Mouse (Mus musculus) CD4-positive, CD25-positive, alpha-beta regulatory T cell, adult 9 weeks (primary cell): ENCODE measurements around the gene Gm21093. TPM values are rescaled to one million over a fixed set of nuclear protein-coding genes. Genes with fewer than 3 reads are reported as not detected.

Experiments used
- polyA plus RNA-seq: library from polyadenylated mRNA; unstranded; fragments of 100-300 nt; shearing (Covaris generic); gene quantifications from one replicate; pipeline ENCODE4 v1.2.1, GENCODE M21; 2017

Gene Gm21093
- not detected for polyA plus RNA-seq

DNA sequence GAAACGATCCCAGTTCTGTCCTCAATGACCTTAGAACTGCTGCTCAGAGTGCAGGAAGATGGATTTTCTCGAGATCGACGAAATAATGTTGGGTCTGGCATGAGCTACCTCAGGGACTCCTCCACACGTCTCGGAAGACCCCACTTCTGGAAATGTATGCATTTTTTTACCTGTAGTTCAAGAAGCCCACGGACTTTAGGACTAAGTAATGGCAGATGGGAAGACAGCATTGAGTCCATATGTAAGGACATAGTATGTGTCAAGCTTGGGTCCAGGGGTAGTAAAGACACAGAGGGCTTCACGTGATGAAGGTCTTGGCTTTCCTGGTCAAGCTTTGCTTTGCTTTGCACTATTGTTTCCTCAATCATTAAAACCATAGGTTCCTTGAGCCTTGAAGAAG is at the start of gene Gm21093:
Gene Gm21093, minus strand, starts transcription at position 101 of the 400 bp plus-strand sequence.

Other genes starting within 250 kb of the Gm21093 start
- not detected for gene Gm21541, start 131.1 kb downstream of the Gm21093 start, polyA plus RNA-seq
- 2.1 TPM for gene Gm20878, start 93.2 kb downstream of the Gm21093 start, polyA plus RNA-seq
- 0.10 TPM for gene Fam205a4, start 68.7 kb downstream of the Gm21093 start, polyA plus RNA-seq
- gene Gm3893, start 56.5 kb upstream of the Gm21093 start, polyA plus RNA-seq = not detected
- not detected for gene Gm13304, start 80.1 kb upstream of the Gm21093 start, polyA plus RNA-seq
- not detected for gene Gm13306, start 118.7 kb upstream of the Gm21093 start, polyA plus RNA-seq
- not detected for gene Gm13305, start 133.9 kb upstream of the Gm21093 start, polyA plus RNA-seq
- gene Gm10600, start 205.9 kb upstream of the Gm21093 start, polyA plus RNA-seq = not detected
- not detected for gene Ccl21b, start 221.0 kb upstream of the Gm21093 start, polyA plus RNA-seq